Mouse (Mus musculus) splenic B cell, adult 2 months (primary cell): Measurements from ENCODE around the gene Hbs1l.

Source experiments
- DNase-seq: peaks from one replicate; pipeline ENCODE4 v3.0.0-alpha.2; 2011; ENCODE audit warnings: low read depth, low spot score
- H3K27me3 ChIP-seq: 2 replicates; pipeline ENCODE4 v1.6.1; 2012; ENCODE audit warnings: mild to moderate bottlenecking, low read length, moderate library complexity, mixed read lengths; ENCODE audit not compliant: control insufficient read depth, poor library complexity, insufficient read depth, severe bottlenecking
- H3K36me3 ChIP-seq: 2 replicates; pipeline ENCODE4 v1.6.1; 2012; ENCODE audit warnings: mild to moderate bottlenecking, low read length, moderate library complexity, mixed read lengths; ENCODE audit not compliant: control insufficient read depth, poor library complexity, insufficient read depth, severe bottlenecking

The Hbs1l gene

GRCm38 (mm10) chr10:21287243-21288127 is 8.3 kb upstream of the Hbs1l start:
- Histone ChIP-seq H3K36me3 (no peaks in the 10 kb centered on the region), H3K27me3 (no peaks in the 10 kb centered on the region)
- no peak for DNase-seq

- no peaks in the 10 kb centered on the region for H3K36me3 ChIP-seq
- no peak for DNase-seq
- H3K27me3 ChIP-seq = no peaks in the 10 kb centered on the region
Measured at GRCm38 (mm10) chr10:21291228-21291627, 4.6 kb upstream of the Hbs1l start.

DNA sequence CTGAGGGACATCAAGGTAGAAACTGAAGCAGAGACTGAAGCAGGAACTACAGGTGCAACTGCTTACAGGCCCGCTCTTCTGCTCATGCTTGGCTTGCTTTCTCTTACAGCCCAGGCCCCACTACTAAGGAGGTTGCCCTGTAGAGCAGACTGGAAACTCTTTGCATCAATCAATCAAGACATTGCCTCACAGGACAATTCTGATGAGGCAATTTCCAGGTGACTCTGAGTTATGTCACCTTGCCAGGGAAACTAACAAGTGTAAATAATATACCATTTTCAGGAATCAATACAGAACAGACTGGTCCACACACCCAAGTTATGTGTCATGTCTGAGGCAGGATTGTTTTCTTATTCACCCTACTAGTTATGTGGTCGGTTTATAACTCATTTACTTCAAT is 1.6 kb upstream of the Hbs1l start:
- DNase-seq = no peak
- no peaks in the 10 kb centered on the region for H3K36me3 ChIP-seq
- no peaks in the 10 kb centered on the region for H3K27me3 ChIP-seq

DNA sequence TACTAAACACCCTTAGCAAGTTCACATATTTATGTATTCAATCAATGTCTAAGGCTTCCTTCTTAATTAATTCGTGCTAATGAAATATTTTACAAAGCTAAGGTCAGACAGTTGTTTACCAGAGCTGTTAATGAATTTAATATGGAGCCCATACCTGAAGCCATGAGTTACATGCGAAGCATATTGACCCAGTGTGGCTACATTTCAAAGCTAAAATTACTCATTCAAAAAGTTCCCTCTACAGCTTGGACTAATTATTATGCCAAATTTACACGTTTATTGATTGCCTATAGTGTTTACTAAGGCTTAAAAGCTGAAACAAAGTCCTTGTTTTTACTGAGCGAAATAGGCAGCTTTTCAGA is 401 bp upstream of the Hbs1l start:
- no peak for DNase-seq
- Histone ChIP-seq H3K36me3 (0 out of 2 replicates have a peak, but pooled peaks cover 5% of the 10 kb centered on the region), H3K27me3 (no peaks in the 10 kb centered on the region)

DNA sequence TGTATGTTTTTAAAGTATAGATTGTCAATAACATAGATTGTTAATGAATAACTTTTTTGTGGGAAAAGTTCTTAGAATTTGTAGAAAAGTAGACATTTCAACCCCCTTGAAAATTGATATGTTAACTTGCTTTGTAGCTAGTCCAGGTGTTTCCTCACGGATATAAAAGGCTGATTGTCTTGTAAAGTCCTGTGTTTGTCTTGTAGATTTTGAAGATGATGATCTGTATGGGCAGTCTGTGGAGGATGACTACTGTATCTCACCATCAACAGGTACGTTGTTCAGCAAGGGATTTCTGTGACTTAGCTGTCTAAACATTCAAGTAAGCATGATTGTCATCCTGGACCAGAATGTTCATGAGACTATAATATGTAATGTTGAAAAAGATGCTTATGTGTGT is 3.2 kb downstream of the Hbs1l start:
- no peaks in the 10 kb centered on the region for H3K27me3 ChIP-seq
- H3K36me3 ChIP-seq = 0 out of 2 replicates have a peak, but pooled peaks cover 5% of the 10 kb centered on the region
- no peak for DNase-seq

DNA sequence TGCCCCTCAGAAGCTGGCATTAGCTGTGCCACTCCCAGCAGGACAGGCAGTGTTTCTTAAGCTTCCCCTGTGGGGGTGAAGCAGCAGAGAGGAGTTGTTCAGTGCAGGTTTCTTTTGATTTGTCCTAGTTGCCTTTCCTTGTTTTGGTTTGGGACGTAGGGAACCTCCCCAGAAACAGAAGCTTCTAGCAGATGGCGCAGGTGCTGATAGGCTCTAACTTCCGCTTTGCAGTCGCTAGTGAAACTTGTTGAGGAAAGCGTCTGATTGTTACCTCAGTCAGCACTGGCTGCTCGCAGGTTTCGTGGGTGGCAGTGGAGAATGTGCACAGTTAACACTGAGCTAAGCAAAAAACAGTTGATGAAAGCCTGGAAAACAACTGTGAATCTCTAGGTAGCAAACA is 6.0 kb downstream of the Hbs1l start:
- peak; percentile 22 for DNase-seq
- no peaks in the 10 kb centered on the region for H3K27me3 ChIP-seq
- 0 out of 2 replicates have a peak, but pooled peaks cover 8% of the 10 kb centered on the region for H3K36me3 ChIP-seq

DNA sequence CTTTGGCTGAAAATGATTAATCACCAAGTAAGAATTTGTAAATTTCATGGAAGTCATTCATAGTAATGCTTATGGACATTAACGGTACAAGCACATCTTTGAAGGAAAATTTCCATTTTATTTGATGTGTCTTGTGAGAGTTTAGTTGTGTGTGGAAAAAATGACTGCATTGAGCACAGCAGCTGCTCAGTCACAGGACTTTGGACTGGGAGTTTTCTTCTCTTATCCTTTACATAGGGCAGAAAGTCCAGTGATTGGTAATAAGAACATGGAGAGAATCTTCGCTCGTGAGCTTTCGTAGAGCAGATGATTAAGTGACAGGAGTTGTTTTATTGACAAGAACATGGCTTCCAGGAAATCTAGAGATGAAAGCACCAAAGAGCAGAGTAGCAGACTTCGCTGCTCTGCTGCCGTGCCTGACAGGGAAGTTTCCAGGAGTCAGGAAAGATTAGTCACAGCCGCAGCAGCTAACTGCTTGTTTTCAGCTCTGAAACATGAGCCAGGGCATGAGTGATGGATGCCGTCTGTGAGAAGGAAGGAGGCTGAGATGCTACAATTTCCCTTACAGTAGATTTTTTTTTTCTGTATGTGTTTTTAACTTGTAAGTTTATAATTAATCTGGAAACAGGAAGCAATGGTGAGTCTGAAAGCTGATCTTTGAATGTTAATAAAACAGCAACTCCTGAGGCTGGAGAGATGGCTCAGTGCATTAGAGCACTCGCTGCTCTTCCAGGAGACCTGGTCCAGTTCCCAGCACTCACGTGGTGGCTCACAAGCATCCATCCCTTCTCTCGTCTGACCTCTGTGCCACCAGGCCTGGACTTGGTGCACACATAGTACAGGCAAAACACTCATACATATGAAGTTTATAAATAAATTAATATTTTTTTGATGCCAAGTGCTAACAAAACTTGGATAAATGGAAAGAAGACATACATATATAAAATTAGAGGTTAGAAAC is 9.2 kb downstream of the Hbs1l start:
- Histone ChIP-seq H3K27me3 (no peaks in the 10 kb centered on the region), H3K36me3 (0 out of 2 replicates have a peak, but pooled peaks cover 3% of the 10 kb centered on the region)
- no peak for DNase-seq

- H3K36me3 ChIP-seq = peaks cover 2% of the 10 kb centered on the region; the same call in 1 of the 2 replicates
Measured at GRCm38 (mm10) chr10:21313732-21314131, 18.0 kb downstream of the Hbs1l start.

GRCm38 (mm10) chr10:21316123-21316522 is 20.3 kb downstream of the Hbs1l start:
- no peaks in the 10 kb centered on the region for H3K27me3 ChIP-seq
- peaks cover 2% of the 10 kb centered on the region for H3K36me3 ChIP-seq
- DNase-seq = no peak

More at GRCm38 (mm10) chr10:21313732-21314131, 18.0 kb downstream of the Hbs1l start:
- no peaks in the 10 kb centered on the region for H3K27me3 ChIP-seq
- peak; percentile 47 for DNase-seq

- H3K27me3 ChIP-seq = no peaks in the 10 kb centered on the region
- peaks cover 2% of the 10 kb centered on the region for H3K36me3 ChIP-seq
- DNase-seq = no peak
Measured at GRCm38 (mm10) chr10:21318250-21318649, 22.5 kb downstream of the Hbs1l start.

- Histone ChIP-seq H3K36me3 (peaks cover 2% of the 10 kb centered on the region), H3K27me3 (no peaks in the 10 kb centered on the region)
- no peak for DNase-seq
Measured at GRCm38 (mm10) chr10:21318996-21319395, 23.2 kb downstream of the Hbs1l start.

- Histone ChIP-seq H3K36me3 (peaks cover 2% of the 10 kb centered on the region), H3K27me3 (no peaks in the 10 kb centered on the region)
- DNase-seq = no peak
Measured at GRCm38 (mm10) chr10:21320601-21321000, 24.8 kb downstream of the Hbs1l start.

GRCm38 (mm10) chr10:21326352-21326751 is 30.6 kb downstream of the Hbs1l start:
- peak; percentile 7 for DNase-seq
- Histone ChIP-seq H3K27me3 (no peaks in the 10 kb centered on the region), H3K36me3 (no peaks in the 10 kb centered on the region)

DNA sequence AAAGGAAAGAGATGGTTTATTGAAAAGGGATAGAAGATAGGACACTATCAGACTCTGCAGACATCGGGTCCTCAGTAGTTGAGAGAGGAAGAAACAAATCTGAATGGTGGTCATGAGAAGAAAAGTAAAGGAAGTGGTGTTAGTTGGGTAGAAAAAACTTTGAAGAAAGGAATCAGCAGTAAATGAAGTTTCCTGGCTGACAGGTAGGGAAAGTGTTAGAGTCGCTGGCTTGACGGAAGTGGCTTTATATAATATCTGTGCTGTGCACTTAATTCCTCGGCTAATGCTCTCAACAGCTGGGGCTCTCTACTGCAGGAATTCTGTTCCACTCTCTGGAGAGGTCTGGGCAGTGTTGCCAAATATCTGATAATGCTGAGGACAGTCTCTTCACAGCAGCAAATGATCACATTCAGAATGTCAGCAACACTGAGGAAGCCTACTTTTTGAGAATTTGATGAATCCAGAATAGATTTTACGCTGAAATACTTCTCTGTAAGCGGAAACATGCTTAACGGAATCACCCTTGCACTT is 31.9 kb downstream of the Hbs1l start:
- H3K27me3 ChIP-seq = no peaks in the 10 kb centered on the region
- H3K36me3 ChIP-seq = no peaks in the 10 kb centered on the region; the same call in 1 of the 2 replicates
- DNase-seq = no peak
